Mouse (Mus musculus) MN1 (cell line): Measurements from ENCODE around the gene Tlr4.
A peak's percentile ranks its signal among the peaks of the same experiment; 100 is the strongest.

Experiments used
- DNase-seq: peaks from one replicate; pipeline ENCODE4 v3.0.0-alpha.2; 2016; ENCODE audit warnings: low spot score

Gene Tlr4

DNA sequence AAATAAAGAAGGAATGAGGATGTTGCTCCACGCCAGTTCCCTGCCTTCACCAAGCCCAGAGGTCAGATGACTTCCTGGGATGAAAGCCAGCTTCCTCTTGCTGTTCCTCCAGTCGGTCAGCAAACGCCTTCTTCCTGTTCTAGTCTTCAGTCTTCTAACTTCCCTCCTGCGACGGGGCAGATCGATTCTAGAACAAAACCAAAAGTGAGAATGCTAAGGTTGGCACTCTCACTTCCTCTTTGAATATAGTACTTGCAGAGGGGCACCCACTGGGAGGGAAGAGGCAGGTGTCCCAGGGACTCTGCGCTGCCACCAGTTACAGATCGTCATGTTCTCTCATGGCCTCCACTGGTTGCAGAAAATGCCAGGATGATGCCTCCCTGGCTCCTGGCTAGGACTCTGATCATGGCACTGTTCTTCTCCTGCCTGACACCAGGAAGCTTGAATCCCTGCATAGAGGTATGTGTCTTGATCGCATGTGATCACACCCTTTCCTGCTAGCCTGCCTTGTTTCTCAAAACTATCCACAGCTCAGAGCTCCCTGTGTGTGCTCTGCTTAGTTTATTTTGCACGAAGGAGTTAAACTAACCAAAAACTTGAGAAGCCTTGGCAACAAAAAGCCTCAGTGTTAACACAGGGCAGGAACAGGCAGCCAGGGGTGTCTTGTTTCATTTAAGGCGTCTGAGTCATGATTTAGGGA is at the start of gene Tlr4:
TSS of gene Tlr4 (plus strand) at position 122 of the 700 bp plus-strand sequence.
- DNase-seq = peak; percentile 40

DNA sequence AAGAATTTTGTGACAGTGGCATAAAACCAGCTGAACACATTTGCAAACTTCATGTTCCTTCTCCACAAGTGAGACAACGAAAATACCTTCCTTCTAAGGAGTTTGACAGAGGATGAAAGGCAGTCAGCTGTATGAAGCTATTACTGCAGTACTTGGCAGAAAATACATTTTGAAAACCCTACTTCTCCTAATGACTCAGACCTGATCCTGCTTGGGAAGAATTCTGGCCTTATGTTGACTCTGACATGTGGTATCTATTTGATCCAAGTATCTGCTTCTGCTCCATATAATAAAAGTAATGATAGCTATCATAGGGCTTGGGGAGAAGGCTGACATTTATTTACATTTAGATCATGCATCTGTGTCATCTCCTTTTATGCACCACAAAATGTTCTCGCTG is 33.1 kb upstream of the Tlr4 start:
- no peak for DNase-seq

DNA sequence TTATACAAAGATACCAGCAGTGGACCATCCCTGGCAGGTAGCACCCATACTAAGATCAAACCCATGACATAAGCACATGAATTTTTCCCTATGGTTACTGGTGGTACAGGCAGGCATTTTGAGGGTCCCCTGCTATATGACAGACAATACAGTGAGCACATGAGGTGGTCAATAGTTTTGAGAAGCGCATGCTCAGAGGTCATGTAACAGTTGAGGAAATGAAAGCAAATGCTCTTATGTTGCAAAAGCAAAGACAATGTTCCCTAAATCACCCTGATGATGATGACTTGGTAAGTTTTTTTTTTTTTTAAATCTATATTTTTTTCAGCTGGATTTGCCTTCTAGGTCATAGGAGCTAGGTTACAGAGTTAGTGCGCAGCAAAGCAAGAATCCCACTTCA is 30.7 kb upstream of the Tlr4 start:
- no peak for DNase-seq

DNA sequence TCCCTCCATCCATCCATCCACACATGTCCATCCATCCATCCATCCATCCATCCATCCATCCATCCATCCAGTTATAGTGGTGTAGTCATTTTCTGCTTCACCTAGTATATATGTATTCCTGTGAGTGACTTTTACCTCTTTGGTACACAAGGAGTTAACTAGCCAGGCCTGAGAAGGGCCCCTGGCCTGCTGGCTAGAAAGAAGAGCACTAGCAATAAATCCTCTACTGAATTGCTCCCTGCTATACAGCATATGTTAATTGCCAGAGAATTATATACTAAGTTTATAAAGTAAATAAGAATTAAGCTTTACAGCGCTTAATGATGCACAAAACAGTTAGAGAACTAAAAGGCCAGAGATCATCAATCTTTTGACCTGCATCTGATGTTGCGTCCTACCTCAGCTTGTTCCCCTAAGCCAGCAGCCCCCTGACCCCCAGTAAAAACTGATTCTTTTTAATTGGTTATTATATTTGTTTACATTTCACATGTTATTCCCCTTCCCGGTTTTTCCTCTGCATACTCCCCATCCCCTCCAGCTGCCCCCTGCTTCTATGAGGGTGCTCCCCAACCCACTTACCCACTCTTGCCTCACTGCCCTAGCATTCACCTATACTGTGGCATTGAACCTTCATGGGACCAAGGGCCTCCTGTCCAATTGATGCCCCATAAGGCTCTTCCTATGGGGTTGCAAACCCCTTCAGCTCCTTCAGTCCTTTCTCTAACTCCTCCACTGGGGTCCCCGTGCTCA is 22.7 kb upstream of the Tlr4 start:
- no peak for DNase-seq

DNA sequence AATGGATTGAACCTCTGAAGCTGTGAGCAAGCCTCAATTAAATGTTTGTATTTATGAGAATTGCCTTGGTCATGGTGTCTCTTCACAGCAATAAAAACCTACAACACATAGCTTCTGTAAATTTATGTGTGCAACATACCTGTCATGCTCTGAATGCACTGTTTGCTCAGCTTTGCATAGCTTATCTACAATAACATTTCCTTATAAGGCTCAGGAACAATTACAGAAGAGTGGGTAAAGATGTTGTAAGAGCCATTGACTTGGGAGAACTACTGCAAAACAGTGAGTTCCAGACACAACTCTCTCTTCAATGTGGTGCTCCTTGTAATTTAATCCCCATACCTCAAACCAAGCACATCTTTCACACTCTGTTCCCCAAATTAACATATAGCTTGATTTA is 21.6 kb upstream of the Tlr4 start:
- DNase-seq = no peak

DNA sequence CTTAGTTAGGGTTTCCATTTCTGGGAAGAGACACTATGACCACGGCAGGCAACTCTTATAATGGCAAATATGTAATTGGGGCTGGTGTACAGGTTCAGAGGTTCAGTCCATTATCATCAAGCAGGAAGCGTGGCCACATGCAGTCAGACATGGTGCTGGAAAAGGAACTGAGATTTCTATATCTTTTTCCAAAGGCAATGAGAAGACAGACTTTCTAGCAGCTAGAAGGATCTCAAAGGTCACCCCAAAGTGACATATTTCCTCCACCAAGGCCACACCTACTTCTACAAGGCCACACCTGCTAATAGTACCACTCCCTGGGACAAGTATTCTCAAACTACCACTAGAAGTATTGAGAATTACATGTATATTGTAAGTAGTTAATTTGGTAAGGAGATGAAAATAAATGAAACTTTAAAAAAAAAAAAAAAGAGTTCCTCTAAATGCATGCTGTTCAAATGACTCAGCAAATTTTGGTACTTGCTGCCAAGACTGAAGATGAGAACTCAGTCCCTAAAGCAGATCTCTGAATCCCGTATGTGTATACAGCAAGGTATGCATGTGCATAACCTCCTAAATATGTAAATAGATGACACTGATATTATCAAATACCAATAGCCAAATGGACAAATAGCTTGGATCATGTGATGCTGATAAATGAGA is 10.9 kb upstream of the Tlr4 start:
- no peak for DNase-seq

DNA sequence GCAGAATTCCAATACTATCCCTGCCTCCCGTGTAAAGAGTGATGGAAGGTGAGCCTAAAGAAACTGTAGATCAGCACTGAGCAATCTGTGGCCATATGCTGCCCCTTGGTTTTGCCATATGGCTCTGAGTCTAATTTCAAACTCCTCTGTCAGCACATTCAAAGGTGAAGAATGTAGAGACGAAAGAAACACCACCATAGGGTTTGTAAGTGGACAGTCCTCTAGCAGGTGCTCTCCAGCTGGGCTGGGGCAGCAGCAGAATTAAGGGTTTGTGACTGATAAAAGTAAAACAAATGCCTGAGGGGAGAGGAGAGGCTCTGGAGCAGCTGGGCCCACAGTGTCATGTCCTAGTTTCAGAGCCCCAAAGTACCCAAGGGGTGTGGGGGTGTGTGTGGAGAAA is 6.2 kb upstream of the Tlr4 start:
- no peak for DNase-seq

DNA sequence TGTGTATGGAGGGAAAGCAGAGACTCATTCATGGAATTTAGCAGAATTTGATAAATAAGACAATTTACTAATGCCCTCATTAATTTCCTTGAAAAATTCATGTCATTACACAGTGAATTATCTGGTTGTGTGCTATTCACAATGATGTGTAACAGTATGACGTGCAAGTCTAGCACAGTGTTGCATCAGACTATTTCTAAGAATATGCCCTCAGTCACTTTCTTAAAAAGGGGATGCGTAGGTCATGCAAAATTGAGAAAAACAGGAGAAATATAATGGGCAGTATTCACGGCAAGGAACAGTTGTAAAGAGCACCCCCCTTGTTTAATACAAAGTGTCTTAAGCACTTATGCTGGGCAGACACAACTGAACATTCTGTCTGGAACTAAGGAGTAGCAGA is 5.6 kb upstream of the Tlr4 start:
- no peak for DNase-seq

DNA sequence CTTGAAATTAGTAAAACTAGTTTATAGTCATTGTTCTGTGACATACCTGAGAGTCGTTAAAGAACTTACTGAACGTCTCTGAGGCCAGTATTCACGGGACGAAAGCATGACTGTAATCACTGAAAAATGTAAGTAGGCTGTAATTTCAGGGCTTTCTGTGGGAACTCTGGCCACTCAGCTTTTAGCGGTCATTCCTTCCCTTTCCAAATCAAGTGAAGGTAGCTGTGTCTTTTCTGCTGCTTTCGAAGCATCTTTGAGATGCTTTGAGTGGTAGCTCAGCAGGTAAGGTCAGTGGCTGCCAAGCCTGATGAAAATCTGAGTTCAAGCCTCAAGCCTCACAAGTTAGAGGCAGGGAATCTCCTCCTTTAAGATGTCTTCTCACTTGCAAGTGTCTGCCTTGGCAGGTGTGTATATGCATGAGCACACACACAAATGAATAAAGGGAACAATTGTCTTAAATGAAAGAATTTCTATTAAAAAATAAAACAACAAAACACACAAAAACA is 832 bp downstream of the Tlr4 start:
- peak; percentile 6 for DNase-seq

DNA sequence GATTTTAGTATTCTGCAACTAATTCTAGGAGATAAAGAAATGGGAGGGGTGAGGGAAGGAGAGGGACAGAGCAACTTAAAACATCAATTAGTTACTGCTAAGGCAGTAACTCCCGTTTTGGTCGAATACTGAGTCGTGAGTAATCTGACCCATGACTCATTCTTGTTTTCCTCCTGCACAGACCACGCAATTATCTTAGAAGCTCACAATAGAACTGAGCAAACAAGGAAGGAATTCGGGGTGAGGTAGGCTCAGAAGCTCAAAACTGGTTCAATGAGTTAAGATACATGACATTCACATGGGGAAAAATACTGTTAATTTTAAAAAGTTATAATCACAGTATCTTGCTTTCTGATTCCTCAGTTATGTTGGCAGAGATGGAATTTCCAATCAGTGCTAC is 1.3 kb downstream of the Tlr4 start:
- peak; percentile 49 for DNase-seq

DNA sequence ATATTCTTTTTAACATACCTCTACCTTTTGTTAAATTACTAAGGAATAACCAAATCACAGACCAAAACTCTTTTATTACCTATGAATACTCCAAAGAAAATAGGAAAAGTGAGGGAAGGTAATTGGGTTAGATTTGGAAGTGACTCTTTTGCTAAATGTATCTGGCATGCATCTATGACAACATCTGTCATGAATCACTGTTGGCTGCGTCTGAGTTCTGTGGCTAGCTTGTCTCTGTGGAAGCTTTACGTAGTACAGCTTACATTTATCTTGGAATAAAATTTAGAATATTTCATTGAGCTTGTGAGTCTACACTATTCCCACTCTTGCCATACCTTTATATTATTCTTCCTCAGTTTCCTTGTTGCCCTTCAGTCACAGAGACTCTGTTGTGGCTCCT is 10.7 kb downstream of the Tlr4 start:
- DNase-seq = no peak

DNA sequence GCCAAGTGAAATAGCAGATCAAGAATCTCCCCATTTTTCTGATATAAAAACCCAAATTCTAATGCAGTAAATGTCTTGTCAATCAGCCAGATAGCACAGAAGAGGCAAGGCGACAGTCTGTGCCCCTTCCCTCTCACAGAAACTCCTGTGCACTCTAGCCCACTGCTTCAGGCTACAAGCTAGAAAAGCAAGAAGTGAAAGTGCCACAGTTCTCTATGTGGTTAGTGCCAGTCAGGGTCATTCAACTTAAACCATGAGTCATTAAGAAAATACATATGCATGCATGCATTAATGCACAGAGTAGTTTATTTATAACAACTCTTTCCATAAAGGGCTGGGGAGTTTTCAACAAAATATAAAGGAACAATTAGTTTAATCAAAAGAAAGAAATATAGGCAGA is 15.9 kb downstream of the Tlr4 start:
- DNase-seq = no peak

DNA sequence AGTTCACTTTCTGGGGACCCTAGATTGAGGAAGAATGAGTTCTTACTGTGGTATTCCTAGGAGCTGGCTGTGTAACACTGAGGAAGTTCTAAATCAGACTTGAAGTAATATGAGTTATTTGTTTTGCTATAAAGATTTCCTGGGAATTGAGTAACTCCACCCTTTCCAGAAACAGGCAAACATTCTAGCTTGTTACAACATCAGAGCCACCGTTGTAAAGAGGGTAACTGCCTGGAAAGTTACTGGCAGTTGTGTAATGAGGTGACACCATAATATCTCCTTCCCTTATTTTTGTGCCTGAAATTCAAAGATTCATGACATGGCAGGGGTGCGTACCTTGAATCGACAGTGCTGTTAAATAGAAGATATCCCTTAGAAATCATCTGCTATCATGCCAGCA is 24.6 kb downstream of the Tlr4 start:
- no peak for DNase-seq

DNA sequence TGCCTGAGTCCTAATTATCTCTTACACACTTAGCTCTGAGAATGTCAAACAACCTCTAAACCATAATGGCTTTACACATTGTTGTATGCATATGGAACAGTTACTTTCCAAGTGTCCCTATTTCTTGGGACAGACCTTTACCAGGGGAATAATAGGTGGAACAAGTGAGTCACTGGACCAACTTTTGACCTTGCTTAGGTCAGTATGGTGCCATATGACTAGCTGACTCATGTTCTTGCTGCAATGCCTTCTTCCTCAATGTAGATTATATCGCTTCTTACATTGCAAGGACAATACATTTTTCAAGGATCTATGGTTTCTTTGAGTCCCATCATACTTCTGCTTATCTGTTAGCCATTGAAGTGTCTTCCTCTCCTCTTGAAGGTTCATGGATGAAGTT is 29.6 kb downstream of the Tlr4 start:
- no peak for DNase-seq

DNA sequence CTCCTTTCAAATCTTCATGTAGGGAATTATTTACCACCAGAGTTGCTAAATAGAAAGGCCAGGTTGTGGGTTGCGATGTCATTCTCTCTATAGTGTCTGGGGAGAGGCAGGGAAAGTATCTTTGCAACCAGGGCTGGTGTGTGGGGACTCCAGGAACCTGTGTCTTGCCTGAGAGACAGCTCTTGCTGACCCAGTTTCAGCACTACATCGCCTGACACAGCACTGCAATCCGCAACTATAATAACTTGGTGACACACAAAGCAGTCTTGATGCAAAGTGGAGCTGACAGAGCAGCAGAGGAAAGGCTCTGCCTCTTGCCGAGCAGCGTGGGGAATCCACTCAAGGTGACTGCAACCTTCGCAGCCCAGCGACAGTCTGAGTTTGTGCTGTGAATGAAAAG is 42.5 kb downstream of the Tlr4 start:
- DNase-seq = no peak

DNA sequence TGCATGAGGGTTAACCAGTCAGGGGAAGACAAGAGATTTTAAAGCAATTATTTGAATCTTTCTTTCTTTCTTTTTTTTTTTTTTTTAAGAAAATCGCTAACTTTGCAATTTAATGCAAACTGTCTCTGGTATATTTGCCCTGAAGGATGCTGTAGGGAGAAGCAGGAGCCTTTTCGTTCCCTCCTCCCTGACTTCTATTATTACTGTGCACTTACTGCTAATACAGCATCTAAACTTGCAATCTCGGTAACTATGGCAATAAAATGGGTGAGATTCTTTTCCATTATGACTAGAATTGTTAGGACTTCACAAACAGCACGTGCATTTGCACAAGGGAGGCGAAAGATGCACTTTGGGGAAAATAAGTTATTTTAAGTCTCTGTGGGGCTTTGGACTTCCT is 44.6 kb downstream of the Tlr4 start:
- no peak for DNase-seq

DNA sequence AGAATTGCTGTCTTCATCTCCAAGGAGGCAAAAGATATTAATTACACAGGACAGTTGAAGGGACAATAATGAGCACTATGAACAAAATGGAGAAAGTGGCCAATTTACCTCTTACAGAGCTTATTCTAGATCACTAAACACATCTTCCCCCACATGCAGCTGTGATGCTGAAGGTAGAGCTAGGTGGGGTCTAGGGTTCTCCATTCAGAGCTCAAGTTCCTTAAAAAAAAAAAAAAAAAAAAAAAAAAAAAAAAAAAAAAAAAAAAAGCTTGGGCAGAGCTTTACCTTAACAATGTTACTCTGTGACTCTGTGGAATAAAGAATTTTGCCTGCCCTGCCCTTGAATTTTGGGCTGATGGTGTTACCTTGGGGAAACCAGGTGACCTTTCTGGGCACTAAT is 46.0 kb downstream of the Tlr4 start:
- no peak for DNase-seq

DNA sequence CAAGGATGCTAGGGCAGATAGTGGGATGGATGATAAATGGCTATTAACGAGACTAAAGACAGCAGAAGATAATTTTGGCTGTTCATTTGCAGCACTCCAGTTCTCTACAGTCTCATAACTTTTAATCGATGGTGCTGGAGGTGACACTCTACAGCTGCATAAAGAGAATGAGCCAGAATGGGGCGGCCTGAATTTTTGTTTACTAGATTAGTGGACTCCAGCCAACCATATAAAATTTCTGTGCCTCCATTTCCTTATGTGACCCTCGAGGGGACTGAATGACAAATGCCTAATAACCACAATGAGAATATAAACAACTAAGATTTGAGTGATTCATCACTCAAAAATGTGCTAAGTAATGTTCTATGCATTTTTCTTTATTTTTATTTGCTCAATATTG is 48.4 kb downstream of the Tlr4 start:
- DNase-seq = no peak

DNA sequence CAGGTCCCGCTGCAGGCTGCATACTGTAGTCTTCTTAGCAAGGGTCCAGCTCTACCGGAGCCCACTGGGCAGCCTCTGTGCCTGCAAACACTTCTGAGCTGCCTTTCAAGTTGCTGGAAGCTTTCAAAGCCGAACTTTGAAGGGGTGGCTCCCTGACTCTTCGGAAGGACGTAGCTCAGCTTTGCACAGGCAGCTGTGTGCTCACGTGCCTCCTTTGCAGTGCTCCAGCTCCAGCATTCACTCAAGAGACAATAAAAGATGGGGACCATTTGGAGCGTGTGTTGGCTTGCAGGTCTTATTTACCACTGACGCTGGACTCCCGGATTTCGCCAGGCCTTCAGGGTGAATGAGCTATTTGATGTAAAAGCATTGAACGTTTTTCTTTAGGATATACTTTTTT is 50.2 kb downstream of the Tlr4 start:
- no peak for DNase-seq

DNA sequence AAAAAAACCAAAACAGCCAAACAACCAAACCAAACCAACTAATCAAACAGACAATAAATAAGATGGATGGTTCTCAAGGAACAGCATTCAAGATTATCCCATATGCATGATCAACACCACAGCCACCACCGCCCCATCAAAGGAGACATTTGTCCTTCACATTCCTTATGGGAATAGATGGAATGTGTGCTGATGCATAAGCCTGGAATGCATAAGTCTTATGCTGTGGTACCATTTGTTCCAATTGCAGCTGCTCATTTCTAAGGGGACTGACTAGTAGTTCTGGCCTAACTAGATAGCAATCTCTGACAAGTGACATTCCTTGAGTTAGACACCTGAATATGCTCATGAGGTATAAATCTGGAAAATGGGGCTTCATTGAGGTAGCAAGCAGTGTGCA is 54.1 kb downstream of the Tlr4 start:
- no peak for DNase-seq

DNA sequence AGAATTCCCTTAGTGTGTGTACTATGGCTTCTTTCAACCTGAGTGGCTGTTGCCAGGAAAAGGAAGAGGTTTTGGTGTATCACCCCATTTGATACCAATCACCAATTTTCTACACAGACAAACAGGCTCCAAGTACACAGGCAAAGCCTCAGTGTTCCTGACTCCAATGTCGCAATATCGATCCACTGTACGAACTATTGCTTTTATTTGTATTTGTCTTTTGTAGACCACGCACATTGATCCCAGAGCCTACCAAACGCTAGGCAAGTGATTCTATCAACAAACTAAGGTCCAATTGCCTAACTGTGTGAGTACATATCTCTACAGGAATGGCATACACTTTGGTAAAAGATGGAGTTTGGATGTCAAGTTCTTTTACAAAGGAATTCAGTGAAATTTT is 55.9 kb downstream of the Tlr4 start:
- no peak for DNase-seq

DNA sequence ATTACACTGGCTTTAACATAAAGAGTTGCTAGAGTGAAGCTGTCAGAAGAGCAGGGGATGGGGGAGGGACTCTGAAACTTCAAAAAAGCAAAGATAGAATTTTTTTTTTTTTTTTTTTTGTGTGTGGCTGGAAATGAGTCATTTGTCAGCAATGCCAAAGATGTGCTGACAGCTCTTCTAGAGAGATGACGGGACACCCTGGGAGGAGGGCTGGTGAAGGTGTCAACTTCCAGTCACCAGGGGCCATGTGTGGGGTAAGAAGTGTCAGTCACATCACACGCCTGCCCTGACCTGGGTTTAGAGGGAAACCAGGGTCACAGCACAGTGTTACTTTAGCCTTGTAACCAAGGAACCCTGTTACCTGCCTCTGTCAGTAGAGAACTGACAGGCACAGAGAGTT is 67.2 kb downstream of the Tlr4 start:
- DNase-seq = no peak

DNA sequence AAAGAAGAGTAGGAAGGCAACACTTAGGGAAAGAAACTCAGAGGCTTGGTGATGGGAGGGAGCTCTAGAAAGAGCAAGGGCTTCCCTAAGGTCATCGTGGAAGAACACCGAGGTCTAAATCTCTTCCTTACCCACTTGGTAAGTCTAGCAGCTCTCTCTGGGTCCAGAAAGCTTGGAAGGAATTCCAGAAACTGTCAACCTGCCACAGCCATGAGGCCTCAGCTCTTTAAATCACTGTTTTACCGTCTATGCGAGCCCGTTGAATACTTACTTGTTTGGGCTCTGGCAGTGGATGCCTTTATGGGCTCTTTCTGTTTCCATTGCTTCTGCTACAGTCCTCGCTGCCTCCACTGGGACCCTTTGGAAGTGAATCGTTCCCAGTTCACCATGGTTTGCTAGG is 67.6 kb downstream of the Tlr4 start:
- DNase-seq = no peak
